Mouse (Mus musculus): ENCODE measurements around the gene Dnah9.

Dnah9 gene

DNA sequence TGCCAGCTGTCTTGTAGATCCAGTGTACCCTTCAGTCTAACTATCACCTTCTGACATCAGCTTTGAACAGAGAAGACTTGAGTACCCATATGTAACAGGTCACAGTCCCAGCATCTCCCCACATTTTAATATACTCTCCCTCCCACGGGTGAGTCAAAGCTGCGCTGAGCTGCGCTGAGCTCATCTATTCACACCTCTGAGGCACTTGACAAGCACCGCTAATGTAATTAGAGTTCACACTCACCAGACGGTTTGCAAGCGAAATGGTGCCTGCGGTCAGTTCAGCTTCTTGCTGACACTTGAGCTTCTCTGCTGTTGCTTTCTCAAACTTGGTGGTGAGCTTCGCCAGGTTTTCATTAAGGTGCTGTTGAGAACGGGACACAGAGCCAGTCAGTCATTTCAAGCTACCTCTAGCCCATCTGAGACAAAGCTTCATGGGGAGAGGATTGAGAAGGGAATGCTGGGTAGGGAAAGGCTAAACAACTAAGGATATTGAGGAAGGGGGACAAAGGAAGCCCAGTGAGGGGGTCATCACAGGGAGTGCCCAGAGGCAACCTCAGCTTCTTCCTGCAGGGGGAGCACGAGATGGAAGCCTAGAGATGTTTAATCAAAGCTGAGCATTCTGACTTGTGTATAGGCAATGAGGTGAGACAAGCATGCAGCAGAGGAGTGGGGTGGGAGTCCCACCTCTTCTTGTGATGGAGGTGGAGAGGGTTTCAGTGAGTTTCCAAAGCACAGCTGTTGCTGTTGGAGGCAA lies 249.7 kb downstream of the Dnah9 start:
- DNase-seq: no peak

GRCm38 (mm10) chr11:65909195-65909594 lies 259.2 kb downstream of the Dnah9 start:
- no peak for DNase-seq

DNA sequence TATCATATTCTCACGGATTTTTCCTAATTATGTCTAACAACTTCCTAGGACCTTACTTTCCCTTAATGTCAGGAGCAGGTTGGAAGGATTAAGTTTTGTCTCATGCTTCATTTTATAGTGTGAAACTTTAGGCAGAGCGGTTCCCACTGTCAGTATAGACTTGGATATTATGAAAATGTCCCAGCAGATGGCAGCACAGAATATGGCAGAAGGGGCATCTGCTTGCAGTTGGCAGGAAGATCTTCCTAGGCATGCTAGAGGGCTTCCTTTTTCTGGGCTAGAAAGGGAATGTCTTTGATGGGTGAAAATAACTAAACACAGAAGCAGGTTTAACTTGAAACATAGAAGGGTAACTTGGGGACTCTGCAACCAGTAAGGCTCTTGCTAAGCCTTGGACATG lies 262.9 kb downstream of the Dnah9 start:
- DNase-seq: no peak

GRCm38 (mm10) chr11:65903944-65904343 lies 264.4 kb downstream of the Dnah9 start:
- DNase-seq: no peak

GRCm38 (mm10) chr11:65881465-65881864 lies 286.9 kb downstream of the Dnah9 start:
- no peak for DNase-seq

GRCm38 (mm10) chr11:65877146-65877775 lies 291.1 kb downstream of the Dnah9 start:
- no peak for DNase-seq

GRCm38 (mm10) chr11:65861476-65861875 lies 306.9 kb downstream of the Dnah9 start:
- no peak for DNase-seq

DNA sequence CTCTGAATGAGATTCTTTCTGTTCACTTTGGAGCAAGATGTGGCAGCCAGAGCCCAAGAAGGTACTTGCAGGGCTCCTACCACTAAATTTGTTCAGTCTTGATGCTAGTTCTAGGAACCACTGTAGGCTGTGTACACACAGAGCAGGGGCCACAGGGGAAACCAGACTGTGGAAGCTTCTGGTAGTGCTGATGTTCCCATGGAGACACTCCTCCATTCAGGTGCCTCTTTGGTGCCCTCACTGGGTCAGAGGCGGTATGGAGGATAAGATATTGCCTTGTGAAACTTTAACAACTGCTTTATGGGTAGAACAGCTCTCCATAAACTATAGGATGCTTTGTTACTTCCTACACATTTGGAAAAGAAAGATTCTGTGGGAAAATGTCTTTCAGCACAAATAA lies 316.3 kb downstream of the Dnah9 start:
- peak; percentile 4 for DNase-seq

GRCm38 (mm10) chr11:65846446-65846845 lies 321.9 kb downstream of the Dnah9 start:
- DNase-seq: no peak

DNA sequence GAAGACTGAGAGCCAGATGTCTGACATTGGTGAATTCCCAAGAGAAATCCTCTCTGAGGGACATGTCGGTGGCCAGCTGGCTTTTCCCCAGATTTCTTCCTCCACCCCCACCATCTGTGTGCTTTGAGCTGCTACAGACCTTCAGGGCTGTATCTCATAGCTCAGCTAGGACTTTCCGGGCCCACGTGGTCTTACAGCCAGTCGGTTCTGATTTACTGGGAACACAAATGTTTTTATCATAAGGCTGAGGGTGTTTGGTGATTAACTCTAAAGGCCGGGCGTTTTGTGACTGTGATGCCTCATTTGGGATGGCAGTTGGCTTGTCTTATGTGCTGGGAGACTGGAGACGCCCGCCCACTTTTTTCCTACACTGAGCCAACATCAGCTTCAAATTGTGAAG lies 329.4 kb downstream of the Dnah9 start:
- no peak for DNase-seq

DNA sequence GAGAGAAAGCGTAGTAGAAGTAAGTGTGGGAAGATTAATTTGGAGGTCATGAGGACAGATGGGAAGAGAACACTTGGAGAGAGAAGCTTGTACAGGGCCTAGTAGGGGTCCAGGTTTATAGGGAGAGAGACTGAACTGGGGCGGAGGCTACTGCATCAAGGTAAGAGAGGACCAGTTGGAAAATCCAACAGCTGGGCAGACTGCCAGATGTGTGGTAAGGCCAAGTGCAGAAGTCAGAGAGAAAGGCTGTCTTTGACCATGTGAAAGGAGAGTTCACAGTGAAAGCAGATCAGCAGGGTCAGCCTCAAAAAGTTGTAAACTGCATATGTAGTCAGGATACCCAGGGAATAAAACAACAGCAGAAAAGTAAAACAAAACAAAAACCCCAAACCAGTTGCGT lies 343.8 kb downstream of the Dnah9 start:
- no peak for DNase-seq

DNA sequence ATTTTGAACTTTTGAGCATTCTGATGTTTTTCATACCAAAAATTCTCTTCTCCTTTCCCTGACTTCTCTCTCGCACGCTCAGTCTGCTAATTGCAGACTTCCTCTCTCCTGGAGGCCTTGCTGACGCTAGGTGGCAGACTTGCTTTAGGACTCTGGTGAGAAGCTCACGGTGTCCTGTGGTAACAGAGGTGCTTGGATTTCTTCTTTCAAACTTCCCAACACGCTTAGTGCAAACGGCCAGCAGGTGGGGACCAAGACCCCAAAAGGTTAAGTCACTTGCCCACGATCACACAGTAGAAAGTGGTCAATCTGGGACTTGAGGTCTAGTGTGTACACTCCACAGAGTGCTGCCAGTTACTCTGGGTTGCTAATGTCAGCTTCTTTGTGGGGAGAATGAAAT lies 347.5 kb downstream of the Dnah9 start:
- peak; percentile 57 for DNase-seq

- no peak for DNase-seq
These were observed 348.1 kb downstream of the Dnah9 start for GRCm38 (mm10) chr11:65820280-65820679.

DNA sequence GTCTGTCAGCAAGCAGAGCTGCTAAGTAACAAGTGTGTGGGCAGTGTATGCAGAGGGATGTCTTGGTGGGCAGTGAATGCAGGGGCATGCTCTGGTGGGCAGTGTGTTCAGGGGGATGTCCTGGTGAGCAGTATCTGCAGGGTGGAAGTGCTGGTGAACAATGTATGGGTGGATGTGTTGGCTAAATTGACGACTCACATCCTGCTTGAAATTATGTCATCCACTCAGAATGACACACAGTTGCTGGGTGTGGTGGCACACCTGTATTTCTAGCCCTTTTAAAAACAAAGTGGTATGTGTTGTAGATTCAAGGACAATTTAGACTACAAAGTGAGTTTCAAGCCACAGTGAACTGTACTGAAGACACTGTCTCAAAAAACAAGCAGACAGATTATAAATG lies 350.2 kb downstream of the Dnah9 start:
- no peak for DNase-seq

DNA sequence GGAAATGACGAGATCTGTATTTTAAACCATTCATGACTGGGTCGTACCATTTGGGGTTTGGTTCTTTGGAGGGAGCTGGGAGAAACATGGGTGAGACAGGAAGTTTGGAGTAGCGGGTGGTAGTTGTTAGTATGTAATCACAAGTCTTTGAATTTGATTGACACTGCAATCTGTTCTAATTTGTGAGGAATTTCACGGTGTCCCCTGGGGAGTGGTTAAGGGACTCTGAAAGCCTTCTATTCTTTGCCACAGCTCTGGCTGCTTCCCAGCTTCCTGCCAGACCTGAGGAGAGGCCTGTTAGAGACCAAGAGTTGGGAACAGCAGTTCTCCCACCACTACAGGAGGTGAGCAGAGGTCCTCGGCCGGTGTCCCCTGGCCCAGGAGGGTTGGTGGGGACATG lies 352.1 kb downstream of the Dnah9 start:
- no peak for DNase-seq

DNA sequence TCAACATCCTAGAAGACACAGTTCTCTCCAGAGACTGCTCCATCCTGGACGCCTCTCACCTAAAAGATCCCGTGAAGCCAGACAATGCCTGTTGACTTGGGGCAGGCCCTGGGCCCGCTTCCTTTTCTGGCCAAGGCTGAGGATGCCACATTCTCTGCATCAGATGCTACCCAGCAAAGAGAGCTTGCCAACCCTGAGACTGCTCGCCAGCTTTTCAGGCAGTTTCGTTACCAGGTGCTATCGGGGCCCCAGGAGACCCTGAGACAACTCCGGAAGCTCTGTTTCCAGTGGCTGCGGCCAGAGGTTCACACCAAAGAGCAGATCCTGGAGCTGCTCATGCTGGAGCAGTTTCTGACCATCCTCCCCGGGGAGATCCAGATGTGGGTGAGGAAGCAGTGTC lies 354.0 kb downstream of the Dnah9 start:
- DNase-seq: no peak

DNA sequence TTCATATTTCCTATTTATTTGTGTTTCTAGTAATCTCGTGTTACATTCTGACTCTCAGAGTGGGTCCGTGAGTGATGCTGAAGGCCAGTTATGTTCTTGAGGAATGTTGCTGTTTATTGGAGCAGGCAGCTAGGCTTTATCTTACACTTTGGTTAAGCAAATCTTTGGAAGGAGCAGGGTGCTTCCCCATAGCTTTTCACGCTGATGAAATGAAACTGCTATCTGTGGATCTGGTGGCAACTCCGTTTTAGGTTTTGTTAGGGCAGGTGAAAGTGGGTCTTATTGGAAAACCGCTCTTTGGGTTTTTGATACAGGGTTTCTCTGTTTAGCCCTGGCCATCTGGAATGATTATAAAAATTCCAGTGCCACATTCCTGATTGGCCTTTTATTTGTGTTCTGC lies 356.3 kb downstream of the Dnah9 start:
- DNase-seq: no peak

DNA sequence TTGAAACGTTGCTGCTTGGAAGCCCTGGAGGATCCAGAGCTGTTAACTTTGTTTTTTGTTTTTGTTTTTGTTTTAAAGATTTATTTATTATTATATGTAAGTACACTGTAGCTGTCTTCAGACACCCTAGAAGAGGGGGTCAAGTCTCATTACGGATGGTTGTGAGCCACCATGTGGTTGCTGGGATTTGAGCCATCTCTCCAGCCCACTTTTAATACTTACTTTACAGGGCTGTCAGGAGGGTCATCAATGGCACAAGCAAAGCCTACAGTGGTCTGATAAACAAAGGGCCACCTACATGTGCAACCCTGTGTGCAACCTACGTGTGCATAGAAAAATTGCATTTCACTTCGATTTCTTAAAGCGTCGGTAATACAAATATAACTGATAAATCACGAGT lies 360.8 kb downstream of the Dnah9 start:
- no peak for DNase-seq

DNA sequence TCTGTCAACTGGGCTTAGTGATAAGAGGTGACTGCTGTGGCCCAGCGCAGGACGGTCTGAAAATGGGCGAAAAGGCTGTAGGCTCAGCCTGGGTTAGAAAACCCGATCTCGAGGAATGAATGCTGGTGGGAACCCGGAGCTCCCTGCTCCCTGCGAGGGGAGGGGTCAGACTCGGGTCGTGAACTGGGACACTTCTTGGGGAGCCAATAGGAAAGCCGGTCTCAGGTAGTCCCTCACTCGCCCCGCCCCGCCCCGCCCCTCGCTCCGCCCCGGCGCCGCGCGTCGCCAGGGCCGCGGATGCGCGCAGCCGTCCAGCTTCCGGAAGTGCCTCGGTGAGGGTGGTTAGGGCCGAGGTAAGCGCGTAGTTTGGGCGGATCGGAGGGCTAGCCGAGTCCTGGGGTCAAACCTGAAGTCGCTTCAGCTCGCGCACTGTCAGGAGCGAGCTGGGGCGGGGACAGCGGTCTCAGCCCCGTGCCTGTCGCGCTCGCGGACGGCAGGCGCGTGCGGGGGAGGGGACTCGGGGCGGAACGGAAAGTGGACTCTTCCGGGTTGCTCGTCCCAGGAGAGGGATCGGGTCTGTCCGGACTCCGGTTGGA lies 361.3 kb downstream of the Dnah9 start, which contains the start of gene Zkscan6:
Gene Zkscan6, plus strand, starts transcription at position 267 of the 596 bp plus-strand sequence.
- peak; percentile 87 for DNase-seq

GRCm38 (mm10) chr11:65806321-65806904 lies 361.9 kb downstream of the Dnah9 start:
- peak; percentile 50 for DNase-seq

- no peak for DNase-seq
These were observed 366.5 kb downstream of the Dnah9 start for GRCm38 (mm10) chr11:65801899-65802298.

DNA sequence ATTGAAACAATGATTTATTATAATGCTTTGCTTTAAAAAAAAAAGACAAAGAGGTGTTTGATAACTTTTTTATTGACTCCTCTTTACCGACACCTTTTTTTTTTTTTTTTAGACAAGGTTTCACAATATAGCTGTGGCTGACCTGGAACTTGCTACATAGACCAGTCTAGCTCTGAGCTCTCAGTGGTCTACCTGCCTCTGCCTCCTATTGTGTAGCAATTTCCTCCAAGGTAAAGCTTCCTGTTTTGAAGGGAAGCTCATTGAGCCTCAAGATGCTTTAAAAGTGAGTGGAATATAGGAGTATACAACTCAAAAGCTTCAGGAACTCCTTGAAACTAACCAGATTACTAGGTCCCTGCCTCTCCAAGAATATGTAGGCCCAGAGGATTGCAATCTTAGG lies 372.5 kb downstream of the Dnah9 start:
- no peak for DNase-seq

GRCm38 (mm10) chr11:65794428-65795219 lies 373.7 kb downstream of the Dnah9 start:
- DNase-seq: no peak

All from thymus, postnatal 25 days (tissue).